1 mouse cellular context compared by ENCODE assay signal in genomic region chr11:84592715-84593339, GRCm38 (mm10).
TF ChIP-seq lines count a peak whose summit lies in the region.

No protein-coding gene starts in this region.

TF ChIP-seq in MEL, 35 proteins besides CTCF, POLR2A, EP300 and RAD21 (continued from another document):
- TF ChIP-seq ZMIZ1 (IDR thresholded peaks at IDR 0.05; ENCODE audit: low read depth, low read length) (peak; percentile 53; the same call in 1 of the 2 replicates), GABPA (IDR thresholded peaks at IDR 0.05; ENCODE audit: low read depth, low read length) (no peak), ZNF384 (IDR thresholded peaks at IDR 0.05; ENCODE audit: low read depth, low read length) (no peak; the same call in 1 of the 2 replicates), ZC3H11A (IDR thresholded peaks at IDR 0.05; ENCODE audit: low read depth, low read length) (0 out of 2 replicates have a peak, but pooled peaks have one; percentile 20), BHLHE40 (IDR thresholded peaks at IDR 0.05; ENCODE audit: borderline replicate concordance, low read depth, low read length) (peak; percentile 59), MYC (IDR thresholded peaks at IDR 0.05; ENCODE audit: low read depth, low read length) (no peak), SIN3A (IDR thresholded peaks at IDR 0.05; ENCODE audit: low read length) (peak; percentile 77), SMC3 (IDR thresholded peaks at IDR 0.05; ENCODE audit: low read depth, low read length) (no peak), MXI1 (IDR thresholded peaks at IDR 0.05; ENCODE audit: low read depth, low read length) (peak; percentile 31; the same call in 1 of the 2 replicates), ELF1 (IDR thresholded peaks at IDR 0.05; ENCODE audit: low read depth, low read length) (peak; percentile 40; the same call in 1 of the 2 replicates), ZKSCAN1 (IDR thresholded peaks at IDR 0.05; ENCODE audit: low read depth, low read length) (0 out of 2 replicates have a peak, but pooled peaks have one; percentile 9), POLR2AphosphoS5 (IDR thresholded peaks at IDR 0.05; ENCODE audit: borderline replicate concordance, low read depth, low read length) (no peak), GATA1 (IDR thresholded peaks at IDR 0.05; ENCODE audit: low read depth, low read length) (peak; percentile 99), UBTF (IDR thresholded peaks at IDR 0.05; ENCODE audit: borderline replicate concordance, insufficient read depth, low read depth, low read length) (no peak), CHD1 (IDR thresholded peaks at IDR 0.05; ENCODE audit: low read depth, low read length) (no peak), CHD2 (IDR thresholded peaks at IDR 0.05; ENCODE audit: low read length) (peak; percentile 77), USF2 (IDR thresholded peaks at IDR 0.05; ENCODE audit: borderline replicate concordance in 1 of 2, insufficient read depth in 1 of 2, low read depth in 1 of 2, low read length in 2 of 2) (no peak), NELFE (IDR thresholded peaks at IDR 0.05; ENCODE audit: low read depth, low read length) (no peak), MAFK (IDR thresholded peaks at IDR 0.05; ENCODE audit: borderline replicate concordance, low read depth, low read length) (peak; percentile 80)
